Mouse (Mus musculus): ENCODE measurements around the gene Gm21992. TPM values are rescaled to one million over a fixed set of nuclear protein-coding genes. Genes with fewer than 3 reads are reported as not detected.
A peak's percentile ranks its signal among the peaks of the same experiment; 100 is the strongest.
"Not testable (repeated sequence)": the region's sequence is repeated elsewhere in the genome, so short reads cannot be mapped to it uniquely, and the experiment has no call there.

Gm21992 gene
- total RNA-seq, 2 experiments from 2014 or later, result 22.0 to 25.5 TPM

- H3K27ac ChIP-seq, result peak within 1 kb of the TSS; percentile 61; the same call in 1 of the 2 replicates
Measured at GRCm38 (mm10) chr19:4839149-4839548, 27.7 kb upstream of the Gm21992 start, which contains the start of the genes Ccs and Ccdc87. Gene Ccs (minus strand): TSS chr19:4839332. Gene Ccdc87 (plus strand): TSS chr19:4839366.

GRCm38 (mm10) chr19:4838526-4839140 is 27.2 kb upstream of the Gm21992 start:
- Histone ChIP-seq H3K27ac (peak overlapping the region; percentile 61; the same call in 1 of the 2 replicates), H3K4me3 (peak overlapping the region; percentile 77)
- DNase-seq (ENCODE audit: extremely low spot score in 1 of 2, low spot score in 2 of 2), result no peak
- intact Hi-C loops (cut with DNase I), result loop anchor here (1.0 to 5.0 kb wide), 2 partner anchors 44 to 211 kb away; partner anchors contain the start of gene Rce1
- TF ChIP-seq CTCF (IDR thresholded peaks at IDR 0.05), result no peak

More at GRCm38 (mm10) chr19:4839149-4839548, 27.7 kb upstream of the Gm21992 start, which contains the start of the genes Ccs and Ccdc87:
- intact Hi-C loops (cut with DNase I), result loop anchor here (1.0 to 5.0 kb wide), 2 partner anchors 45 to 212 kb away; partner anchors contain the start of gene Rce1
- TF ChIP-seq CTCF (IDR thresholded peaks at IDR 0.05), result no peak; the same call in none of the 2 replicates
- DNase-seq (ENCODE audit: extremely low spot score in 1 of 2, low spot score in 2 of 2), result peak; percentile 95 to 96
- H3K4me3 ChIP-seq, result peak within 1 kb of the TSS; percentile 77

GRCm38 (mm10) chr19:4837049-4837448 is 25.6 kb upstream of the Gm21992 start:
- intact Hi-C loops (cut with DNase I), result loop anchor here (5.0 kb wide), 1 partner anchor 210 kb away; the partner anchor contains the start of gene Rce1
- TF ChIP-seq CTCF (IDR thresholded peaks at IDR 0.05), result no peak
- no peak for DNase-seq (ENCODE audit: extremely low spot score in 1 of 2, low spot score in 2 of 2)
- no peak overlapping the region for H3K4me3 ChIP-seq
- H3K27ac ChIP-seq, result no peak overlapping the region

- intact Hi-C loops (cut with DNase I), result loop anchor here (5.0 kb wide), 1 partner anchor 209 kb away; the partner anchor contains the start of gene Rce1
- no peak for TF ChIP-seq CTCF (IDR thresholded peaks at IDR 0.05)
- DNase-seq (ENCODE audit: extremely low spot score in 1 of 2, low spot score in 2 of 2), result no peak
- Histone ChIP-seq H3K27ac (no peak overlapping the region), H3K4me3 (no peak overlapping the region)
Measured at GRCm38 (mm10) chr19:4836096-4836495, 24.7 kb upstream of the Gm21992 start.

- no peak for TF ChIP-seq CTCF (IDR thresholded peaks at IDR 0.05)
- intact Hi-C loops (cut with DNase I), result no loop called here
- H3K27ac ChIP-seq, result no peak overlapping the region
- H3K4me3 ChIP-seq, result no peak overlapping the region
- no peak for DNase-seq (ENCODE audit: extremely low spot score in 1 of 2, low spot score in 2 of 2)
Measured at GRCm38 (mm10) chr19:4833977-4834376, 22.6 kb upstream of the Gm21992 start.

- no peak for TF ChIP-seq CTCF (IDR thresholded peaks at IDR 0.05)
- Histone ChIP-seq H3K27ac (no peak overlapping the region), H3K4me3 (no peak overlapping the region)
- DNase-seq (ENCODE audit: extremely low spot score in 1 of 2, low spot score in 2 of 2), result peak in 1 of 2 experiments; percentile 33
- intact Hi-C loops (cut with DNase I), result no loop called here
Measured at GRCm38 (mm10) chr19:4829156-4829555, 17.7 kb upstream of the Gm21992 start.

- H3K4me3 ChIP-seq, result no peak overlapping the region
- no peak overlapping the region for H3K27ac ChIP-seq
- intact Hi-C loops (cut with DNase I), result no loop called here
- no peak for TF ChIP-seq CTCF (IDR thresholded peaks at IDR 0.05)
- no peak for DNase-seq (ENCODE audit: extremely low spot score in 1 of 2, low spot score in 2 of 2)
Measured at GRCm38 (mm10) chr19:4828444-4829114, 17.2 kb upstream of the Gm21992 start.

- DNase-seq (ENCODE audit: extremely low spot score in 1 of 2, low spot score in 2 of 2), result peak; percentile 47 to 69
- no peak overlapping the region for H3K27ac ChIP-seq
- H3K4me3 ChIP-seq, result no peak overlapping the region
- TF ChIP-seq CTCF (IDR thresholded peaks at IDR 0.05), result peak; percentile 28
- intact Hi-C loops (cut with DNase I), result no loop called here
Measured at GRCm38 (mm10) chr19:4820678-4821303, 9.4 kb upstream of the Gm21992 start.

- intact Hi-C loops (cut with DNase I), result no loop called here
- DNase-seq (ENCODE audit: extremely low spot score in 1 of 2, low spot score in 2 of 2), result no peak
- no peak for TF ChIP-seq CTCF (IDR thresholded peaks at IDR 0.05)
Measured at GRCm38 (mm10) chr19:4817182-4817835, 5.9 kb upstream of the Gm21992 start.

GRCm38 (mm10) chr19:4813015-4813414 is 1.6 kb upstream of the Gm21992 start:
- TF ChIP-seq CTCF (IDR thresholded peaks at IDR 0.05), result peak; percentile 15
- intact Hi-C loops (cut with DNase I), result loop anchor here (5.0 kb wide), 1 partner anchor 56 kb away; the partner anchor contains the start of gene Rbm4b

More at GRCm38 (mm10) chr19:4817182-4817835, 5.9 kb upstream of the Gm21992 start:
- no peak overlapping the region for H3K27ac ChIP-seq
- H3K4me3 ChIP-seq, result no peak overlapping the region

GRCm38 (mm10) chr19:4812334-4812949 is 1.0 kb upstream of the Gm21992 start:
- not testable (repeated sequence) for DNase-seq (ENCODE audit: extremely low spot score in 1 of 2, low spot score in 2 of 2)
- peak overlapping the region; percentile 85 for H3K27ac ChIP-seq

More at GRCm38 (mm10) chr19:4813015-4813414, 1.6 kb upstream of the Gm21992 start:
- Histone ChIP-seq H3K4me3 (no peak overlapping the region), H3K27ac (no peak overlapping the region)
- no peak for DNase-seq (ENCODE audit: extremely low spot score in 1 of 2, low spot score in 2 of 2)

More at GRCm38 (mm10) chr19:4812334-4812949, 1.0 kb upstream of the Gm21992 start:
- H3K4me3 ChIP-seq, result peak overlapping the region; percentile 60
- intact Hi-C loops (cut with DNase I), result loop anchor here (5.0 kb wide), 1 partner anchor 55 kb away; the partner anchor contains the start of gene Rbm4b

All from left cerebral cortex, adult 2 months (tissue).